Mouse (Mus musculus) hindbrain, embryonic 13.5 days (tissue): ENCODE measurements around the gene 2310022B05Rik. TPM values are rescaled to one million over a fixed set of nuclear protein-coding genes. Genes with fewer than 3 reads are reported as not detected.

Source experiments
- ATAC-seq: fragments of 200-750 bp; cut with Nextera tagmentation; 2 replicates; pipeline ENCODE4 v1.8.0; 2017; ENCODE audit warnings: moderate TSS enrichment; ENCODE audit not compliant: low FRiP score
- H3K27ac ChIP-seq: fragments of 300-500 bp; sonication (generic); 2 replicates; pipeline ENCODE4 v1.5.1; 2015; ENCODE audit warnings: inconsistent platforms, mild to moderate bottlenecking, moderate library complexity
- H3K27me3 ChIP-seq: fragments of 300-500 bp; sonication (generic); 2 replicates; pipeline ENCODE4 v1.6.1; 2015; ENCODE audit warnings: mild to moderate bottlenecking, inconsistent platforms
- H3K36me3 ChIP-seq: fragments of 300-500 bp; sonication (generic); 2 replicates; pipeline ENCODE4 v1.6.1; 2015; ENCODE audit warnings: mild to moderate bottlenecking, inconsistent platforms
- H3K4me1 ChIP-seq: fragments of 300-500 bp; sonication (generic); replicated peaks from 2 replicates; pipeline ENCODE4 v1.6.1; 2015; ENCODE audit warnings: inconsistent platforms
- H3K4me2 ChIP-seq: fragments of 300-500 bp; sonication (generic); 2 replicates; pipeline ENCODE4 v1.6.1; 2015; ENCODE audit warnings: inconsistent platforms, mild to moderate bottlenecking, moderate library complexity
- H3K4me3 ChIP-seq: fragments of 300-500 bp; sonication (generic); 2 replicates; pipeline ENCODE4 v1.5.1; 2015; ENCODE audit warnings: mild to moderate bottlenecking, inconsistent platforms
- H3K9ac ChIP-seq: fragments of 300-500 bp; sonication (generic); 2 replicates; pipeline ENCODE4 v1.6.1; 2015; ENCODE audit warnings: mild to moderate bottlenecking, inconsistent platforms
- H3K9me3 ChIP-seq: fragments of 300-500 bp; sonication (generic); 2 replicates; pipeline ENCODE4 v1.6.1; 2016; ENCODE audit warnings: inconsistent platforms
- WGBS: fragments of 180-500 bp; shearing (Covaris S2); methylation state at CpG from one replicate; pipeline ENCODE4 v1.1.7; 2015; 5-methylcytosine and 5-hydroxymethylcytosine counted together
- polyA plus RNA-seq: library from polyadenylated mRNA; unstranded; fragments of >200 nt; fragmentation: Nextera tagmentation; extraction: Ambion mirVana; gene quantifications from 2 replicates; pipeline ENCODE4 v1.2.1, GENCODE M21; 2015

Gene 2310022B05Rik
- polyA plus RNA-seq = 18.4 and 19.1 TPM in 2 replicates

DNA sequence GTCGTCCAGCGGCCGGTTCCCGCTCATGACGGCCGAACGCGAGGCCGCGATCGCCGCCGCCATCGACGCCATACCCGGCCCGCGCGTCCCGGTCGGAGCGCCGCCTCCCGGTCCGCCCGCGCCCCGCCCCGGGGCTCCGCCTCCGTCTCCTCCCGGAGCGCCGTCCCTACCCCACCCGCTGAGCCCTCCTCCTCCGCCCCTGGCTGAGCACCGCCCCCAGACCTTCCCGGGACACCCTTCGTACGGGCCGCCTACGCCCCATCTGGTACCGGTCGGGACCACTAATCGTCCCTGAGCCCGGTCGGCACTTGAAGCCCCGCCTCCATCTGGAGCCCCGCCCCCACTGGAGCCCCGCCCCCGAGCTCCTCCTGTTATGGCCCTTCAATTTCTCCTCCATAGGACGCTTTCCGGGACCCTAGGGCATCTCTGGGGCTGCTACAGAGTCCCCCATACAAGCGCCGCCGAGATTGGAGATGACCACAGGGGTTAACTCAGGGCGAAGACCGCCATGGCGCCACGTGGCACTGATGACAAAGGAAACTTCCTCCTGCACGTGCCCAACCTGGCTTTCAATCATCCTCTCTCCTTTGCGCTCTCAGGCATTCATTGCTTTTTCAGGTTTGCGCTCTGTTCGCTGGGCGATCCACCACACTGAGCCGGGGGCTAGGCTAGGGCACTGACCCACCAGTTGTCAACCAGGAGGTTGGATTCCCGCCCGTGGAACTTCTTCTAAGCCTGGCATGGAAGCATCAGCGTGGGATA, at the start of gene 2310022B05Rik:
Gene 2310022B05Rik (minus strand): TSS at position 258 of the 762 bp plus-strand sequence.
- Histone ChIP-seq H3K27me3 (no peaks in the 10 kb centered on the region), H3K4me3 (peak within 1 kb of the TSS; percentile 88), H3K4me1 (peaks cover 42% of the 10 kb centered on the region), H3K9ac (peak within 1 kb of the TSS; percentile 92), H3K36me3 (no peaks in the 10 kb centered on the region), H3K9me3 (no peaks in the 10 kb centered on the region), H3K27ac (peak within 1 kb of the TSS; percentile 91), H3K4me2 (peak within 1 kb of the TSS; percentile 59)
- peak; percentile 90 for ATAC-seq
- WGBS = 2% methylated on average over 69 of the region's 69 CpGs

DNA sequence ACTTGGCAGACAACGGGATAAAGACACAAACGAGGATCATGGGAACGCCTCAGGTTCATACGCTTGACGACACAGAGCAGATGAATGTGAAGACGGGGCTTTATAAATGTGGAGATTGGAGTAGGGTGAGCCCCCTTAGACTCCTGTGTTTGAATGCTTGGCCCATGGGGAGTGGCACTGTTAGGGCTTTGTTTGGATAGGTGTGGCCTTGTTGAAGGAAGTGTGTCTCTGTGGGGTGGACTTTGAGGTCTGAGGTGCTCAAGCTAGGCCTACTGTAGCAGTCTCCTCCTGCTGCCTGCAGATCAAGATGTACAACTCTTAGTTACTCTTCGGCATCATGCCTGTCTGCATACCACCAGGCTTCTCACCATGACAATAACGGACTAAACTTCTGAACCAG, 42.7 kb upstream of the 2310022B05Rik start:
- WGBS = 97% methylated on average over 8 of the region's 8 CpGs
- Histone ChIP-seq H3K9ac (no peak overlapping the region), H3K27ac (no peak overlapping the region), H3K4me3 (no peak overlapping the region), H3K9me3 (no peaks in the 10 kb centered on the region), H3K4me2 (no peak overlapping the region), H3K4me1 (no peaks in the 10 kb centered on the region), H3K27me3 (no peaks in the 10 kb centered on the region), H3K36me3 (peaks cover 75% of the 10 kb centered on the region)
- no peak for ATAC-seq

DNA sequence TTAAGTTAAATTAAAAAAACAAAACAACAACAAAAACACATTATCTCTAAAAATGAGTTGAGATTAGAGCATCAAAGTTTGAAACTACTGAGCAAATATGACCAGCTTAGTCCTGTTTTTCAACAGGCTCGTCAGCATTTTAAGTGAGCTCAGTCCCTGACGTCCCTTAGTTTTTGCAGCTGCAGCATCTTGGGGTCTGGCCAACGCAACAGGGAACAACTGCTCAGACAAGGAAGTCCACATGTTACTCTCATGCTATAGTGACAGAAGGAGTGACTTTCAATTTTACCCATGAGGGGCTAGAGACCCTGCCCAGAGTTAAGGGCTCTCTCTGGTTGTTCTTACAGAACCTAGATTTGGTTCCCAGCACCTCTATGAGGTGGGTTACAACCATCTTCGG, 41.2 kb upstream of the 2310022B05Rik start:
- Histone ChIP-seq H3K4me3 (no peak overlapping the region), H3K27ac (no peak overlapping the region), H3K9ac (no peak overlapping the region), H3K9me3 (no peaks in the 10 kb centered on the region), H3K4me2 (no peak overlapping the region), H3K36me3 (peaks cover 77% of the 10 kb centered on the region), H3K27me3 (no peaks in the 10 kb centered on the region), H3K4me1 (no peaks in the 10 kb centered on the region)
- 89% methylated on average over 4 of the region's 4 CpGs for WGBS
- ATAC-seq = no peak

DNA sequence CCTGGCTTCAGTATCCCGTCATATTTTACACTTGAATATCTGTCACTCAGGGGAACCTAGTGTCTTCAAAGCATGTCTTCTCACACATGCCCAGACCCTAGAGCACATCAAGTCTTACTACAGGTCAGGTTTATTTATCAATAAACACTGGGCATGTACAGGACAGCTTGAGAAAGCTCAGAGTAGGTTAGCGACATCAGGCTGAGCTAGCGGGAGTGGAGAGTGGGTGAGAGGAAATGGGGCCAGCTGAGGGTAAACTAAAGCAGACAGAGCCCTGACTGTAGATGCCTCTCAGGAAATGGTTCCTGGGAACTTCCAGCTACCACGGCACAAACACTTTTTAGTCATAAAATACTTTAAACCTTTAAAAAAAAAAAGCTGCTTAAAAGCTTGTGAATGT, 40.4 kb upstream of the 2310022B05Rik start:
- H3K9me3 ChIP-seq = no peaks in the 10 kb centered on the region
- peaks cover 74% of the 10 kb centered on the region for H3K36me3 ChIP-seq
- no peak overlapping the region for H3K4me3 ChIP-seq
- H3K4me1 ChIP-seq = no peaks in the 10 kb centered on the region
- no peaks in the 10 kb centered on the region for H3K27me3 ChIP-seq
- ATAC-seq = no peak
- no peak overlapping the region for H3K9ac ChIP-seq
- no peak overlapping the region for H3K27ac ChIP-seq
- no peak overlapping the region for H3K4me2 ChIP-seq
- 75% methylated on average over 4 of the region's 4 CpGs for WGBS

DNA sequence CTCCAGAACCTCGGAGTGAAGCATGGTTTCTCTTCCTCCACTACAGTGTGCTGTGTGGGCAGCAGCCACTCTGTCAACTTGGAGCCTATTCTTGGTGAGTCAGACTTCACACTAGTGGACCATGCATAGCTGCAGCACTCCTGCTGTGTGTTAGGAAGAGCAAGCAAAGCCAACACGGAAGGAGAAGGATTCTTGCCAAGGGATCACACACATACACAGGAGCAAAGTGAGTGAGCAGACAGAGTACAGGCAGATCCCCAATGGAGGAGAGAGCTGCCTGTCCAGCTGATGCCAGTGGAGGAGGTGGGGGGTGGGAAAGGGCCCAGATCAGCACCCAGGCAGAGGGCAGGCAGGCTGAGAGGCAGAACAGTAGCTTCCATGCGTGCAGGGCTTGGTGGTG, 39.0 kb upstream of the 2310022B05Rik start:
- Histone ChIP-seq H3K4me2 (no peak overlapping the region), H3K4me3 (no peak overlapping the region), H3K36me3 (peaks cover 81% of the 10 kb centered on the region), H3K9ac (no peak overlapping the region), H3K4me1 (no peaks in the 10 kb centered on the region), H3K27me3 (no peaks in the 10 kb centered on the region), H3K27ac (no peak overlapping the region), H3K9me3 (no peaks in the 10 kb centered on the region)
- WGBS = 83% methylated on average over 3 of the region's 3 CpGs
- ATAC-seq = no peak

DNA sequence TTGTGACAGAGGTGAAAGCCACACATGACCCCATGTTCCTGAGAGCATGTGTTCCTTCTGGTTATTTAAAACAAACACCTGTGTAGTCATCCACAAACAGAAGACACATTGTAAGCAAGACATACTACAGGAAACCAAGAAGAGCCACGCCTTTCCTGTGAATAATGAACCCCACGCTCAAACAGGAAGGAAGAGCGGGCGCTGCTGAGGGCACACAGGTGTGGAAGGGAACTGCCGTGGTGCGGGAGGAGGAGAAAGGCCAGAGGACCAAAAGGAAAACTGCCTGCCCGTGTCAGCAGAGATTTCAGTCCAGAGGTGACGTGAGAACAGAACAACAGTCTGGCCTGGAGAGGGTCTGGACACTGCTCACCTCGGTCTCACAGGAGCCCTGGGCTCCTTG, 37.9 kb upstream of the 2310022B05Rik start:
- no peak overlapping the region for H3K27ac ChIP-seq
- H3K9me3 ChIP-seq = no peaks in the 10 kb centered on the region
- no peaks in the 10 kb centered on the region for H3K27me3 ChIP-seq
- H3K4me2 ChIP-seq = no peak overlapping the region
- H3K9ac ChIP-seq = no peak overlapping the region
- no peak for ATAC-seq
- no peaks in the 10 kb centered on the region for H3K4me1 ChIP-seq
- no peak overlapping the region for H3K4me3 ChIP-seq
- WGBS = 97% methylated on average over 9 of the region's 9 CpGs
- H3K36me3 ChIP-seq = peaks cover 86% of the 10 kb centered on the region

DNA sequence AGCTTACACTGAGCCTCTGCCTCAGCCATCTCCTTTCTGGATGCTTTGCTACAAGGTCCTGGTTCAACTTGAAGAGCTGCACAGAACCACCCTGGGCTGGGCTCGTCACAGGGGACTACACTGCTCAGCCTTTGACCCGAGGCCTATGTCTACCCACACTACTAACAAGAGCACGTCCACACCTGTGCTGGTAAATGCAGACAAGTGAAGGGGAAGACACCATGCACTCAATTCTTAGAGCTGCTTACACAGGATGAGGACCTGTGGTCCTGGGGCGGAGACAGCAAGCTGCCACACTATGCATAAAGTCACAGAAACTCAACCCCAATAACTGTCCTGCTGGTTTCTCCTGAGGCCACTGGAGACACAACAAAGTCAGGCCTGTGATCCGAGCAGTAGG, 37.1 kb upstream of the 2310022B05Rik start:
- no peak for ATAC-seq
- H3K4me1 ChIP-seq = no peaks in the 10 kb centered on the region
- no peak overlapping the region for H3K4me2 ChIP-seq
- no peak overlapping the region for H3K27ac ChIP-seq
- no peak overlapping the region for H3K4me3 ChIP-seq
- H3K9ac ChIP-seq = no peak overlapping the region
- 93% methylated on average over 5 of the region's 5 CpGs for WGBS
- no peaks in the 10 kb centered on the region for H3K9me3 ChIP-seq
- no peaks in the 10 kb centered on the region for H3K27me3 ChIP-seq
- H3K36me3 ChIP-seq = peaks cover 88% of the 10 kb centered on the region

DNA sequence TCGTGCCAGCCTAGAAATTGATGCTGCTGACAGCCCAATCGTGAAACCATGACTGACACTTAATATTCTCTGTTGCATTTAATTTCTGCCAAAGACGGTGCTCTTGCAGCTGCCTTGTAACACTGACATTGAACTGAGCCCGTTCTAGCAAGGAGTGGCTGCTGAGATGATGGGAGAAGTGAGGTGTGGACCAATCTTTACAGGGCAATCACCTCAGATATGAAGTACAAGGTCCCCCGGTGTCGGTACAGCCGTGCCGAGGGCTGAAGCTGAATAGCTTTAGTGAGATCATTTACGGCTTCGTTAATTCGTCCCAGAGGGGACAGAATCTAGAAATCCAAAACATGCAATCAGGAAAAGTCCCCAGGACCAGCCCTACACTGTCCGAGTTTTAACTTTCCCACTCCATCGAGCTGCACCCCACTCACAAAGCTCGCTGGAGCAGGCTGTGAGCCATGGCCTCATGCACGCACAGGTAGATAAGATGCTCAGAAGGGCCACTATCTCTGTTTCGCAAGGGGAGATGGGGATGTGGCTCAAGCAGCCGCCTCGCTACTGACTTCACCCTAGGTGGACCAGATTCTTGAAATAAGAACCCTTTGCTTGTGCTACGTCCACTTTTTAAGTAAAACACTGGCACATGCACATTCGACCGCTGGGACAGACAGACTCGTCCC, 32.4 kb upstream of the 2310022B05Rik start:
- peaks cover 87% of the 10 kb centered on the region for H3K36me3 ChIP-seq

DNA sequence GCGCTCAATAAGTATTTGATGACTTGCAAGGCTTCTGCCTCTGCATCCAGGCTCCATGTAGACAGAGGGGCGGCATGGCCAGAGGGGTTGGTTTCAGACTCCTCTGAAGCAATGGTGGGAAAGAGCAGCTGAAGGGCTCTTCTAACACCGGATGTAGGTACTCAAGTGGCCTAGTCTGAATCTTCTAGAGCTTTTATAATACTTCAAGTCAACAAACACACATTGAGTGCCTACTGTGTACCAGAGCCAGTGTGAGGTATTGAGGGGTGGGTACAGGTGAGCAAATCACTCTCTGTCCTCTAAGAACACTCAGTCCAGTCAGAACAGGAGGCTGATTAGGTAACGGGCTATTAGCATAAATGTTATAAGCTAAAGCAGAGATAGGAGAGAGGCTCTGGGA, 28.5 kb upstream of the 2310022B05Rik start:
- Histone ChIP-seq H3K4me3 (no peak overlapping the region), H3K9ac (no peak overlapping the region), H3K27me3 (no peaks in the 10 kb centered on the region), H3K27ac (no peak overlapping the region), H3K4me2 (no peak overlapping the region), H3K36me3 (peaks cover 77% of the 10 kb centered on the region), H3K4me1 (no peaks in the 10 kb centered on the region), H3K9me3 (no peaks in the 10 kb centered on the region)
- no peak for ATAC-seq
- 98% methylated on average over 4 of the region's 4 CpGs for WGBS

More for the DNA sequence above, 32.4 kb upstream of the 2310022B05Rik start:
- Histone ChIP-seq H3K9ac (no peak overlapping the region), H3K4me1 (no peaks in the 10 kb centered on the region), H3K4me2 (no peak overlapping the region), H3K27ac (no peak overlapping the region), H3K4me3 (no peak overlapping the region), H3K9me3 (no peaks in the 10 kb centered on the region), H3K27me3 (no peaks in the 10 kb centered on the region)
- ATAC-seq = no peak
- 92% methylated on average over 22 of the region's 22 CpGs for WGBS

DNA sequence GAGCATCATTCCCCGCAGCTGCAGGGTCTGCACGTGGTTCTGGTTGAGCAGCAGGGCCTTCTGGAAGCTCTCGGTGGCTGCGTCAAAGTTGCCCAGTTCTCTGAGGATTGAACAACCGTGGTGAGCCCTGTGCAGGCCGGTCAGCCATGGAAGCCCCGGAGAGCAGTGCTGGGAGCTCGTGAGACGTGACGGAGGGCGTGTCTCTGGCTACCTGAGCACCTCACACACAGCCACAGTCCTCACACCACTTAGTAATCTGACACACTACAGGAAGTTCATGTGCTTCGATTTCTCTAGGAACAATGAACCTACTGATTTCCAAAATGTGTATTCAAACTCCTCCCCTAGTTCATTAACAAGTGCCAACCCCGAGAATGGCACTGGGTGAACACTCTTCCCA, 25.7 kb upstream of the 2310022B05Rik start:
- Histone ChIP-seq H3K4me1 (no peaks in the 10 kb centered on the region), H3K27me3 (no peaks in the 10 kb centered on the region), H3K4me2 (no peak overlapping the region), H3K9ac (no peak overlapping the region), H3K27ac (no peak overlapping the region), H3K36me3 (peaks cover 76% of the 10 kb centered on the region), H3K4me3 (no peak overlapping the region), H3K9me3 (no peaks in the 10 kb centered on the region)
- ATAC-seq = no peak
- WGBS = 94% methylated on average over 13 of the region's 13 CpGs

DNA sequence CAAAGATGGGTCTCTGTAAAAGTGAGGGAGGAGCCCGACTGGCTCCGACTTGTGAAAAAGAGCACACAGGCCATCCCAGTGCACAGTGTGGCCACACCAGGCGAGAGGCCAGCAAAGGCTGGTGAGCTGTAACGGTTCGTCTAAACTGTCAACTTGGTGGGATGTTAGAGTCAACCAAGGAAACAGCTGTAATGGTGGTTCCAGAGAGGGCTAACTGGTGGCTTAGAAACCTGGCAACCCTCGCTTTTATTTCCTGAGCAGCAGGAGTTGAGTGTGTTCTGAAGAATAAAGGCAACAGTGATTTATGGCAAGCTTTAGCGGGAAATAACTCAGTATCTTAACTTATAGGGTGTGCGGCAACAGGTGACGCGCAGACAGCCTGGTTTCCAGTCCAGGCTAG, 19.0 kb upstream of the 2310022B05Rik start:
- Histone ChIP-seq H3K4me2 (no peak overlapping the region), H3K4me1 (0 out of 2 replicates have a peak, but pooled peaks cover 1% of the 10 kb centered on the region), H3K4me3 (no peak overlapping the region), H3K9ac (no peak overlapping the region), H3K27ac (no peak overlapping the region), H3K36me3 (peaks cover 89% of the 10 kb centered on the region), H3K9me3 (no peaks in the 10 kb centered on the region), H3K27me3 (no peaks in the 10 kb centered on the region)
- no peak for ATAC-seq
- WGBS = 86% methylated on average over 10 of the region's 10 CpGs

DNA sequence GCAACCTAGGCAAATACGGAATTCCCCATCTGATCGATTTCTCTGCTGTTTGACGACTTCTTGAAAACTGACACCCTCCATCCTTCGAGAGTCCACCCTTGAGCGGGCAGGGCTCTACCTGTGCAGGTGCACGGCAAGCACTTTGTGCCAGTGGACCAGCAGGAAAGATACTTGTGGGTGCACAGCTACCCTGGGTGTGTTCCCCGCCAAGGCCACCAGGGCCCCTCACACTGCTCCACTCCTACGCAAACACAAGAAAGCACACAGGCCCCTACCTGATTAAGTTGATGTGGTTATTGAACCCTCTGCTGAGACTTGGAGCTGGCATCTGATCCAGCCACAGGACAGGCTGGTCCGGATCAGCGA, 18.6 kb upstream of the 2310022B05Rik start:
- no peak overlapping the region for H3K4me3 ChIP-seq
- 0 out of 2 replicates have a peak, but pooled peaks cover 3% of the 10 kb centered on the region for H3K4me1 ChIP-seq
- peaks cover 89% of the 10 kb centered on the region for H3K36me3 ChIP-seq
- H3K27ac ChIP-seq = no peak overlapping the region
- no peaks in the 10 kb centered on the region for H3K27me3 ChIP-seq
- no peak for ATAC-seq
- no peak overlapping the region for H3K4me2 ChIP-seq
- 82% methylated on average over 10 of the region's 10 CpGs for WGBS
- H3K9ac ChIP-seq = no peak overlapping the region
- no peaks in the 10 kb centered on the region for H3K9me3 ChIP-seq
